In the genomic region with DNA sequence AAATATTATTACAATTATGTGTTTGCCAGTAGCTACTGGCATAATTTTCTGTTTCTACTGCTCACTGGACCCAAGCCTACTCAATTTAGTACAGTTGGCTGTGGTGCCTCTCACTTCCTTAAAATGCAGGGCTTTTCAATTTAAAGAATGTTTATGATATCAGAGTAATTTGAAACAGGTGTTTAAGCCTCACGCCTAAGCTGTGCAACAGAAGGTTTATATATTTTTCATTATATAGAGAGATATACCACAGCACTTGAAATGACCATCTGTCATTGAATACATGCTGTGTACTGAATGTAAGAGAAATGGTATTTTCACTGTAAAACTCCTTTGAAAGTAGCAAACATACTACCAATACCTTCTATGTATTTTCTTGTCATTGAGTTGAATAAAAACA, we compare ENCODE assay signal across 18 mouse cellular contexts.
"Had no signal": no experiment of that assay in that cellular context is flagged by ENCODE, and none has a peak within 500 bp of the region (broad histone marks: within the 10 kb centered on the region; RNA-seq: fewer than 3 reads in every experiment).

No protein-coding gene starts in this region.

- H3K4me1 ChIP-seq: liver, embryonic 13.5 days; midbrain, embryonic 12.5 days; midbrain, embryonic 15.5 days; neural tube, embryonic 13.5 days; stomach, embryonic 15.5 days had no signal

- H3K36me3 ChIP-seq: liver, embryonic 13.5 days; midbrain, embryonic 12.5 days; midbrain, embryonic 15.5 days; neural tube, embryonic 13.5 days; stomach, embryonic 15.5 days had no signal

- H3K4me2 ChIP-seq: liver, embryonic 13.5 days; midbrain, embryonic 12.5 days; midbrain, embryonic 15.5 days; neural tube, embryonic 13.5 days; stomach, embryonic 15.5 days had no signal

- H3K4me3 ChIP-seq: layer of hippocampus, adult 2 months; liver, embryonic 13.5 days; midbrain, embryonic 12.5 days; midbrain, embryonic 15.5 days; myocyte; neural tube, embryonic 13.5 days; stomach, embryonic 15.5 days had no signal

- H3K9ac ChIP-seq: liver, embryonic 13.5 days; midbrain, embryonic 12.5 days; midbrain, embryonic 15.5 days; neural tube, embryonic 13.5 days; stomach, embryonic 15.5 days had no signal

- H3K9me3 ChIP-seq: liver, embryonic 13.5 days; midbrain, embryonic 12.5 days; midbrain, embryonic 15.5 days; neural tube, embryonic 13.5 days; stomach, embryonic 15.5 days had no signal

- DNase-seq: kidney, adult 2 months; kidney, postnatal 25 days; layer of hippocampus, adult 9-11 months; liver, embryonic 13.5 days; lung, adult 2 months; lung, postnatal 14 days; retina, postnatal 1 day; right cerebral cortex, postnatal 25 days; spleen, adult 18-20 months; thymus, postnatal 25 days had no signal

- ATAC-seq: midbrain, embryonic 15.5 days had no signal

- H3K27ac ChIP-seq: kidney, postnatal 0 days; layer of hippocampus, adult 2 months; liver, embryonic 13.5 days; macrophage; midbrain, embryonic 12.5 days; midbrain, embryonic 15.5 days; neural tube, embryonic 13.5 days; stomach, embryonic 15.5 days had no signal

- H3K27me3 ChIP-seq: liver, embryonic 13.5 days; midbrain, embryonic 12.5 days; midbrain, embryonic 15.5 days; neural tube, embryonic 13.5 days; stomach, embryonic 15.5 days had no signal
